Mouse (Mus musculus) forebrain, embryonic 14.5 days (tissue): ENCODE measurements around the gene Nxnl1. TPM values are rescaled to one million over a fixed set of nuclear protein-coding genes. Genes with fewer than 3 reads are reported as not detected.
A peak's percentile ranks its signal among the peaks of the same experiment; 100 is the strongest.

Experiments used
- ATAC-seq: fragments of 200-750 bp; cut with Nextera tagmentation; 2 replicates; pipeline ENCODE4 v1.8.0; 2017; ENCODE audit warnings: mild to moderate bottlenecking, moderate library complexity
- DNase-seq: peaks from one replicate; pipeline ENCODE4 v3.0.0-alpha.2; 2015; ENCODE audit warnings: low spot score
- H3K27ac ChIP-seq: fragments of 300-500 bp; sonication (generic); 2 replicates; pipeline ENCODE4 v1.5.1; 2014; ENCODE audit warnings: low read depth, mild to moderate bottlenecking, control low read depth, low read length, moderate library complexity
- H3K27me3 ChIP-seq: fragments of 300-500 bp; sonication (generic); replicated peaks from 2 replicates; pipeline ENCODE4 v1.6.1; 2014; ENCODE audit warnings: low read length, control low read depth, mixed read lengths; ENCODE audit not compliant: control insufficient read depth, insufficient read depth
- H3K36me3 ChIP-seq: fragments of 300-500 bp; sonication (generic); 2 replicates; pipeline ENCODE4 v1.6.1; 2014; ENCODE audit warnings: low read length, control low read depth; ENCODE audit not compliant: control insufficient read depth, insufficient read depth
- H3K4me1 ChIP-seq: fragments of 300-500 bp; sonication (generic); 2 replicates; pipeline ENCODE4 v1.6.1; 2014; ENCODE audit warnings: antibody characterized with exemption, low read length, control low read depth; ENCODE audit not compliant: control insufficient read depth, insufficient read depth
- H3K4me2 ChIP-seq: fragments of 300-500 bp; sonication (generic); 2 replicates; pipeline ENCODE4 v1.6.1; 2014; ENCODE audit warnings: mild to moderate bottlenecking, control low read depth, low read length
- H3K4me3 ChIP-seq: fragments of 300-500 bp; sonication (generic); 2 replicates; pipeline ENCODE4 v1.5.1; 2014; ENCODE audit warnings: low read depth, low read length, control low read depth
- H3K9ac ChIP-seq: fragments of 300-500 bp; sonication (generic); 2 replicates; pipeline ENCODE4 v1.6.1; 2014; ENCODE audit warnings: mild to moderate bottlenecking, low read length, control low read depth, moderate library complexity
- H3K9me3 ChIP-seq: fragments of 300-500 bp; sonication (generic); replicated peaks from 2 replicates; pipeline ENCODE4 v1.6.1; 2016; ENCODE audit warnings: low read length, control low read depth, mixed read lengths; ENCODE audit not compliant: control insufficient read depth
- WGBS: fragments of 180-500 bp; shearing (Covaris S2); extraction: QIAGEN DNeasy Blood & Tissue Kit; methylation state at CpG from one replicate; pipeline ENCODE4 v1.1.7; 2014; 5-methylcytosine and 5-hydroxymethylcytosine counted together
- polyA plus RNA-seq: library from polyadenylated mRNA; unstranded; fragments of >200 nt; fragmentation: Nextera tagmentation; extraction: Ambion mirVana; gene quantifications from 2 replicates; pipeline ENCODE4 v1.2.1, GENCODE M21; 2014

Gene Nxnl1
- polyA plus RNA-seq, 1 experiment from 2014 or later, result not detected

- Histone ChIP-seq H3K4me2 (no peak overlapping the region), H3K36me3 (no peaks in the 10 kb centered on the region), H3K9ac (no peak overlapping the region), H3K9me3 (no peaks in the 10 kb centered on the region), H3K27ac (no peak overlapping the region), H3K4me1 (0 out of 2 replicates have a peak, but pooled peaks cover 4% of the 10 kb centered on the region), H3K4me3 (no peak overlapping the region), H3K27me3 (peaks cover 39% of the 10 kb centered on the region)
- no peak for ATAC-seq
- no peak for DNase-seq
- WGBS, result 90% methylated on average over 4 of the region's 4 CpGs
Measured at GRCm38 (mm10) chr8:71563992-71564391, 2.4 kb downstream of the Nxnl1 start.

- ATAC-seq, result peak; percentile 75
- Histone ChIP-seq H3K9ac (0 out of 2 replicates have a peak overlapping the region, but pooled peaks have one; percentile 17), H3K27ac (no peak overlapping the region), H3K4me1 (peaks cover 9% of the 10 kb centered on the region; the same call in 1 of the 2 replicates), H3K4me3 (0 out of 2 replicates have a peak overlapping the region, but pooled peaks have one; percentile 11), H3K27me3 (peaks cover 51% of the 10 kb centered on the region), H3K9me3 (no peaks in the 10 kb centered on the region), H3K4me2 (peak overlapping the region; percentile 43), H3K36me3 (no peaks in the 10 kb centered on the region)
- peak; percentile 53 for DNase-seq
- WGBS, result under 1% methylated on average over 33 of the region's 33 CpGs
Measured at GRCm38 (mm10) chr8:71562751-71563150, 3.6 kb downstream of the Nxnl1 start.

DNA sequence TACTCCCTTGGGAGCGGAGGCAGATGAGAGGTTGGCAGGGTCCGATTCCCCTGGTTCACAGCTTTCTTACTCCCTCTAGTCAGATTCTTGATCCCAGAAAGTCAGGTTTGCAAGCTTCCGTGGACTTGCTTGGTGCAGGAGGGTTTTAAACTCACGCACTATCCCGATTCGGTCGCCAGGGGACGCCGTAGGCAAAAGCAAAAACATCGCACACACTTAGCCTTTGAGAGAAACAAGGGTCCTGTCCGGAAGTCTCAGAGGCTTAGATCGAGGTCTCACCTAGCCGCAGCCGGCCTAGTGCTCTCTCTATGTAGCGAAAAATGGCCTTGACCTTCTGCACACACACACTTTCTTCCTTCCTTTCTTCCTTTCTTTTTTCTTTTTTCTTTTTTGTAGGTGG is 5.0 kb downstream of the Nxnl1 start:
- H3K27me3 ChIP-seq, result peaks cover 64% of the 10 kb centered on the region
- peak; percentile 33; the same call in 1 of the 2 replicates for ATAC-seq
- peaks cover 9% of the 10 kb centered on the region; the same call in 1 of the 2 replicates for H3K4me1 ChIP-seq
- no peak overlapping the region for H3K27ac ChIP-seq
- no peaks in the 10 kb centered on the region for H3K9me3 ChIP-seq
- no peak overlapping the region for H3K4me3 ChIP-seq
- WGBS, result 4% methylated on average over 15 of the region's 15 CpGs
- H3K9ac ChIP-seq, result no peak overlapping the region
- peak; percentile 80 for DNase-seq
- no peaks in the 10 kb centered on the region for H3K36me3 ChIP-seq
- no peak overlapping the region for H3K4me2 ChIP-seq

DNA sequence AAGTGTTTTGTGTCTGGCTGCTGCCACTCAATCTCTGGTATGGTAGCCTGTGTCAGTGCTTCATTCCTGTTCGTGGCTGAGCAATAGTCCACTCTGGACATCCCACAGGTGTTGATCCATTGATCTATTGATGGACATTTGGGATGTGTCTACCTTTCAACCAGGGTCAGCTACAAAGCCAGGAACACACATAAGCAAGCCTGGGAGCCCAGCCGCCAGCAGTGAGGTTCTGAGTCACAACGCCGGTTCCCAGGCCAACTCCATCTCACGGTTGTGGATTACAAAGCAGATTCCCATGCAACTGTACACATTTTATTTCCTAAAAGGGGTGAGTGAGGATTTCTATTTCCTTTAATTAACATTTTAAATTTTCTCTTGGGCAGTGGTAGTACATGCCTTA is 5.6 kb downstream of the Nxnl1 start:
- H3K9me3 ChIP-seq, result no peaks in the 10 kb centered on the region
- ATAC-seq (no peak), DNase-seq (no peak)
- peaks cover 71% of the 10 kb centered on the region for H3K27me3 ChIP-seq
- no peak overlapping the region for H3K27ac ChIP-seq
- no peak overlapping the region for H3K4me3 ChIP-seq
- H3K36me3 ChIP-seq, result no peaks in the 10 kb centered on the region
- H3K9ac ChIP-seq, result no peak overlapping the region
- H3K4me2 ChIP-seq, result no peak overlapping the region
- peaks cover 9% of the 10 kb centered on the region; the same call in 1 of the 2 replicates for H3K4me1 ChIP-seq
- WGBS, result 83% methylated on average over 5 of the region's 5 CpGs

GRCm38 (mm10) chr8:71560071-71560470 is 6.3 kb downstream of the Nxnl1 start:
- Histone ChIP-seq H3K36me3 (no peaks in the 10 kb centered on the region), H3K4me1 (peaks cover 9% of the 10 kb centered on the region; the same call in 1 of the 2 replicates), H3K4me3 (no peak overlapping the region), H3K27me3 (peaks cover 76% of the 10 kb centered on the region), H3K4me2 (no peak overlapping the region), H3K9me3 (no peaks in the 10 kb centered on the region), H3K9ac (no peak overlapping the region), H3K27ac (no peak overlapping the region)
- WGBS, result 77% methylated on average over 3 of the region's 3 CpGs
- no peak for ATAC-seq
- DNase-seq, result no peak

DNA sequence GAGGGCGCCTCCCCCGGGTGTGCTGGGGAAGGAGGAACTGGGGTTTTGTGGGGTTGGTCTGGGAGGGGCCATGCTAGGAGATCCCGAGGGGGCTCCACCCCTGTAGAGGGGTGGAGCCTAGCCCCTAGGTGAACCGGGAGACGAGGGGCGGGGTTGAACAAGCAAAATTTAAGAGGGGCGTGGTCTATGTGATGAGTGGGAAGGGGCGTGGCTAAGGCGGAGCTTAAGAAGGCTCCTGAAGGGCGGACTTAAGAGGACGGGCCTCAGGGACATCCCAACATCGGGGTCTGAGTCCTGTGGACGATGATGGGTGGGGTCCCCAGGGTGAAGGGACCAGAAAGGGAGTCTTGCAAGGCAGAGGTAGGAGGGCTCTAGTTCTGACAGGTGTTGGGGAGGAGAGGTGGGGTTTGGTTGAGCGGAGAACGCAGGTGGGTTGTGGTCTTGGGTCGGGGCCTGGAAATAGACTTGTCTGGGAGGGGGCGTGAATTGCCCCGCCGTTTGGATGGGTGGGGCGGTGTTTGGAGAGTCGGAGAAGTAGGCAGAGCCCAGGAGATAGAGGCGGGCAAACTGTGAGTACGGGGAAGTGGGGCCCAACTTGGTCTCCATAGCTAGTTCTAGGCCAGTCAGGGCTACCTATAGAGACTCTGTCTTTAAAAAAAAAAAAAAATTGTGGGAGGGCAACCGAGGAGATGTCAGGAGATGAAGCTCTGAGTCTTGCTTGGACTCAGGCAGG is 7.3 kb downstream of the Nxnl1 start:
- WGBS, result 2% methylated on average over 24 of the region's 24 CpGs
- Histone ChIP-seq H3K9me3 (no peaks in the 10 kb centered on the region), H3K4me1 (peaks cover 9% of the 10 kb centered on the region; the same call in 1 of the 2 replicates), H3K36me3 (no peaks in the 10 kb centered on the region), H3K27ac (no peak overlapping the region), H3K27me3 (peaks cover 76% of the 10 kb centered on the region), H3K4me3 (peak overlapping the region; percentile 14), H3K9ac (no peak overlapping the region), H3K4me2 (peak overlapping the region; percentile 43)
- ATAC-seq, result peak; percentile 26; the same call in 1 of the 2 replicates
- DNase-seq, result peak; percentile 62

GRCm38 (mm10) chr8:71558071-71558957 is 8.1 kb downstream of the Nxnl1 start, which contains the start of gene Tmem221:
Tmem221 (minus strand) TSS chr8:71558871.
- Histone ChIP-seq H3K9ac (0 out of 2 replicates have a peak within 1 kb of the TSS, but pooled peaks have one; percentile 35), H3K27me3 (peaks cover 76% of the 10 kb centered on the region), H3K27ac (no peak within 1 kb of the TSS), H3K4me2 (peak within 1 kb of the TSS; percentile 43), H3K9me3 (no peaks in the 10 kb centered on the region), H3K36me3 (no peaks in the 10 kb centered on the region), H3K4me1 (peaks cover 9% of the 10 kb centered on the region; the same call in 1 of the 2 replicates), H3K4me3 (peak within 1 kb of the TSS; percentile 14)
- WGBS, result 5% methylated on average over 68 of the region's 70 CpGs
- DNase-seq (no peak), ATAC-seq (no peak)

DNA sequence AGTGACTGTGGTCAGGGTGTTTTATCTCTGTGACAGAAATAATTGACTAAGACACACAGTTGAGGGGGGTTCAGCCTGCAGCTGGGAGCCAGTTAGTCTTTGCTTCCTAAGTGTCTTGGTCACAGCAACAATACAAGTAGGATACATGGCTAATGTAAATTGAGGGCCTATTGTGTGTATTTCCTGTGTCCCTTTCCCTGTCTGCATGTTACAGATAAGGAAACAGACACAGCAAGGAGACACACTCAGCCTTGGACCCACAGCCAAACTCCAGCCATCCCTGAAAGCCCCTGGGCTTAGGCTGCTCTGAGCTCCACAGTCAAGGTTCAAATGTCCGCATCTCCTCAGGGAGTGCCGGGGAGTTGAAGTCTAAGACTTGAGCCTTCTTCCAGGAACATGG is 11.8 kb downstream of the Nxnl1 start:
- H3K4me2 ChIP-seq, result no peak overlapping the region
- 95% methylated on average over 2 of the region's 2 CpGs for WGBS
- no peak overlapping the region for H3K4me3 ChIP-seq
- no peaks in the 10 kb centered on the region for H3K9me3 ChIP-seq
- DNase-seq (no peak), ATAC-seq (no peak)
- H3K27ac ChIP-seq, result no peak overlapping the region
- no peaks in the 10 kb centered on the region for H3K36me3 ChIP-seq
- H3K27me3 ChIP-seq, result peaks cover 44% of the 10 kb centered on the region
- H3K9ac ChIP-seq, result no peak overlapping the region
- peaks cover 6% of the 10 kb centered on the region; the same call in 1 of the 2 replicates for H3K4me1 ChIP-seq
